Mouse (Mus musculus) testis, adult 2 months (tissue): ENCODE results near the gene Upb1.

ENCODE experiments used
- CTCF ChIP-seq: fragments of 200-500 bp; IDR thresholded peaks from 2 replicates; pipeline ENCODE4 v1.5.1; 2012; ENCODE audit warnings: low read depth, mild to moderate bottlenecking, inconsistent platforms, low read length, moderate library complexity; ENCODE audit not compliant: control insufficient read depth, insufficient read depth, insufficient replicate concordance
- POLR2A ChIP-seq: fragments of 200-500 bp; IDR thresholded peaks from 2 replicates; pipeline ENCODE4 v1.6.1; 2012; ENCODE audit warnings: low read depth, mild to moderate bottlenecking, inconsistent platforms, low read length, moderate library complexity; ENCODE audit not compliant: control insufficient read depth

- TF ChIP-seq POLR2A, result no peak; the same call in 1 of the 2 replicates
- TF ChIP-seq CTCF, result no peak
Measured at GRCm38 (mm10) chr10:75406755-75407154, 5.8 kb downstream of the Upb1 start.
